Mouse (Mus musculus): Measurements from ENCODE around the gene Zdhhc21. TPM values are rescaled to one million over a fixed set of nuclear protein-coding genes. Genes with fewer than 3 reads are reported as not detected.

The Zdhhc21 gene
- total RNA-seq (2021) = 10 to 100 TPM; 10.9 to 13.9 TPM
- long read RNA-seq, experiment 1, full-length matches to known transcripts = 2 of 4 reads
- long read RNA-seq, experiment 1, partial matches to known transcripts = 1 of 4 reads
- long read RNA-seq, experiment 1, other reads (novel, unspliced or antisense) = 1 of 4 reads
- long read RNA-seq, experiment 2, full-length matches to known transcripts = 2 of 3 reads
- long read RNA-seq, experiment 2, partial matches to known transcripts = 0 of 3 reads
- long read RNA-seq, experiment 2, other reads (novel, unspliced or antisense) = 1 of 3 reads

- peak; percentile 90 for DNase-seq
- H3K27ac ChIP-seq = peak within 1 kb of the TSS; percentile 78
- H3K4me3 ChIP-seq = peak within 1 kb of the TSS; percentile 95
- intact Hi-C loops (cut with DNase I) = loop anchor here (5.0 kb wide), 1 partner anchor 73 kb away; no protein-coding TSS in a partner anchor
- TF ChIP-seq CTCF (IDR thresholded peaks at IDR 0.05) = no peak
Observed at GRCm38 (mm10) chr4:82859131-82860125, at the start of gene Zdhhc21. Gene Zdhhc21 (minus strand): TSS chr4:82859958.

GRCm38 (mm10) chr4:82895227-82895626 lies 35.5 kb upstream of the Zdhhc21 start:
- intact Hi-C loops (cut with DNase I) = no loop called here
- no peak overlapping the region for H3K27ac ChIP-seq
- DNase-seq = no peak

GRCm38 (mm10) chr4:82892247-82892646 lies 32.5 kb upstream of the Zdhhc21 start:
- Histone ChIP-seq H3K4me3 (no peak overlapping the region), H3K27ac (no peak overlapping the region)
- TF ChIP-seq CTCF (IDR thresholded peaks at IDR 0.05) = no peak
- no peak for DNase-seq
- intact Hi-C loops (cut with DNase I) = no loop called here

More at GRCm38 (mm10) chr4:82895227-82895626, 35.5 kb upstream of the Zdhhc21 start:
- TF ChIP-seq CTCF (IDR thresholded peaks at IDR 0.05) = no peak
- H3K4me3 ChIP-seq = no peak overlapping the region

- intact Hi-C loops (cut with DNase I) = no loop called here
- no peak for TF ChIP-seq CTCF (IDR thresholded peaks at IDR 0.05)
- H3K27ac ChIP-seq = no peak overlapping the region
Observed at GRCm38 (mm10) chr4:82891566-82891965, 31.8 kb upstream of the Zdhhc21 start.

GRCm38 (mm10) chr4:82891049-82891448 lies 31.3 kb upstream of the Zdhhc21 start:
- intact Hi-C loops (cut with DNase I) = no loop called here
- no peak for TF ChIP-seq CTCF (IDR thresholded peaks at IDR 0.05)
- Histone ChIP-seq H3K27ac (no peak overlapping the region), H3K4me3 (no peak overlapping the region)
- DNase-seq = no peak

More at GRCm38 (mm10) chr4:82891566-82891965, 31.8 kb upstream of the Zdhhc21 start:
- no peak for DNase-seq
- no peak overlapping the region for H3K4me3 ChIP-seq

GRCm38 (mm10) chr4:82890585-82890984 lies 30.8 kb upstream of the Zdhhc21 start:
- Histone ChIP-seq H3K4me3 (no peak overlapping the region), H3K27ac (no peak overlapping the region)
- no peak for DNase-seq
- intact Hi-C loops (cut with DNase I) = no loop called here
- TF ChIP-seq CTCF (IDR thresholded peaks at IDR 0.05) = no peak

- H3K4me3 ChIP-seq = no peak overlapping the region
- no peak overlapping the region for H3K27ac ChIP-seq
- intact Hi-C loops (cut with DNase I) = no loop called here
- no peak for TF ChIP-seq CTCF (IDR thresholded peaks at IDR 0.05)
- DNase-seq = no peak
Observed at GRCm38 (mm10) chr4:82886148-82886547, 26.4 kb upstream of the Zdhhc21 start.

- no peak for DNase-seq
- Histone ChIP-seq H3K27ac (no peak overlapping the region), H3K4me3 (no peak overlapping the region)
- TF ChIP-seq CTCF (IDR thresholded peaks at IDR 0.05) = no peak
- intact Hi-C loops (cut with DNase I) = no loop called here
Observed at GRCm38 (mm10) chr4:82885535-82885913, 25.8 kb upstream of the Zdhhc21 start.

- no peak within 1 kb of the TSS for H3K4me3 ChIP-seq
- no peak within 1 kb of the TSS for H3K27ac ChIP-seq
- TF ChIP-seq CTCF (IDR thresholded peaks at IDR 0.05) = no peak
- peak; percentile 54 for DNase-seq
- intact Hi-C loops (cut with DNase I) = no loop called here
Observed at GRCm38 (mm10) chr4:82884636-82885534, 25.1 kb upstream of the Zdhhc21 start, which contains the start of gene Cer1. Gene Cer1 (minus strand): TSS chr4:82885148.

- no peak overlapping the region for H3K27ac ChIP-seq
- no peak for DNase-seq
- intact Hi-C loops (cut with DNase I) = no loop called here
- no peak overlapping the region for H3K4me3 ChIP-seq
- 0 out of 2 replicates have a peak, but pooled peaks have one; percentile 2 for TF ChIP-seq CTCF (IDR thresholded peaks at IDR 0.05)
Observed at GRCm38 (mm10) chr4:82882500-82882899, 22.7 kb upstream of the Zdhhc21 start.

- no peak for DNase-seq
- TF ChIP-seq CTCF (IDR thresholded peaks at IDR 0.05) = no peak
Observed at GRCm38 (mm10) chr4:82881366-82881765, 21.6 kb upstream of the Zdhhc21 start.

GRCm38 (mm10) chr4:82880243-82880642 lies 20.5 kb upstream of the Zdhhc21 start:
- intact Hi-C loops (cut with DNase I) = no loop called here

More at GRCm38 (mm10) chr4:82881366-82881765, 21.6 kb upstream of the Zdhhc21 start:
- intact Hi-C loops (cut with DNase I) = no loop called here
- Histone ChIP-seq H3K27ac (no peak overlapping the region), H3K4me3 (no peak overlapping the region)

More at GRCm38 (mm10) chr4:82880243-82880642, 20.5 kb upstream of the Zdhhc21 start:
- Histone ChIP-seq H3K4me3 (no peak overlapping the region), H3K27ac (no peak overlapping the region)
- DNase-seq = no peak
- TF ChIP-seq CTCF (IDR thresholded peaks at IDR 0.05) = no peak
